Mouse (Mus musculus) neural tube, embryonic 11.5 days (tissue): ENCODE results near the gene Cdca3. TPM values are rescaled to one million over a fixed set of nuclear protein-coding genes. Genes with fewer than 3 reads are reported as not detected.
A peak's percentile ranks its signal among the peaks of the same experiment; 100 is the strongest.
"Not testable (repeated sequence)": the region's sequence is repeated elsewhere in the genome, so short reads cannot be mapped to it uniquely, and the experiment has no call there.

Source experiments
- ATAC-seq: fragments of 200-750 bp; cut with Nextera tagmentation; 2 replicates; pipeline ENCODE4 v1.8.0; 2017; ENCODE audit warnings: moderate number of reproducible peaks, mild to moderate bottlenecking, moderate TSS enrichment, moderate library complexity; ENCODE audit not compliant: insufficient read depth, low FRiP score, low TSS enrichment
- DNase-seq: peaks from one replicate; pipeline ENCODE4 v3.0.0-alpha.2; 2015; ENCODE audit warnings: low spot score
- H3K27ac ChIP-seq: fragments of 300-500 bp; sonication (generic); 2 replicates; pipeline ENCODE4 v1.5.1; 2014; ENCODE audit warnings: low read depth, mild to moderate bottlenecking, low read length
- H3K27me3 ChIP-seq: fragments of 300-500 bp; sonication (generic); 2 replicates; pipeline ENCODE4 v1.6.1; 2014; ENCODE audit warnings: mild to moderate bottlenecking, low read length, mixed read lengths; ENCODE audit not compliant: control insufficient read depth, insufficient read depth
- H3K36me3 ChIP-seq: fragments of 300-500 bp; sonication (generic); 2 replicates; pipeline ENCODE4 v1.6.1; 2014; ENCODE audit warnings: mild to moderate bottlenecking, low read length, moderate library complexity, mixed read lengths; ENCODE audit not compliant: control insufficient read depth, insufficient read depth
- H3K4me1 ChIP-seq: fragments of 300-500 bp; sonication (generic); 2 replicates; pipeline ENCODE4 v1.6.1; 2014; ENCODE audit warnings: low read length, mixed read lengths; ENCODE audit not compliant: control insufficient read depth, insufficient read depth
- H3K4me2 ChIP-seq: fragments of 300-500 bp; sonication (generic); 2 replicates; pipeline ENCODE4 v1.6.1; 2014; ENCODE audit warnings: low read depth, mild to moderate bottlenecking, moderate library complexity
- H3K4me3 ChIP-seq: fragments of 300-500 bp; sonication (generic); 2 replicates; pipeline ENCODE4 v1.5.1; 2014; ENCODE audit warnings: low read depth, low read length
- H3K9ac ChIP-seq: fragments of 300-500 bp; sonication (generic); 2 replicates; pipeline ENCODE4 v1.6.1; 2014; ENCODE audit warnings: mild to moderate bottlenecking, low read length
- H3K9me3 ChIP-seq: fragments of 300-500 bp; sonication (generic); 2 replicates; pipeline ENCODE4 v1.6.1; 2016; ENCODE audit warnings: low read length; ENCODE audit not compliant: control insufficient read depth
- whole genome bisulfite sequencing: fragments of 180-500 bp; shearing (Covaris S2); extraction: QIAGEN DNeasy Blood & Tissue Kit; methylation state at CpG from one replicate; pipeline ENCODE4 v1.1.7; 2014; 5-methylcytosine and 5-hydroxymethylcytosine counted together
- polyA plus RNA-seq: library from polyadenylated mRNA; unstranded; fragments of >200 nt; fragmentation: Nextera tagmentation; extraction: Ambion mirVana; gene quantifications from 2 replicates; pipeline ENCODE4 v1.2.1, GENCODE M21; 2014

Cdca3 gene
- polyA plus RNA-seq, 1 experiment from 2014 or later, result 195 TPM

GRCm38 (mm10) chr6:124791911-124792310 is 37.4 kb upstream of the Cdca3 start:
- Histone ChIP-seq H3K9ac (no peak overlapping the region), H3K27ac (no peak overlapping the region), H3K4me3 (no peak overlapping the region), H3K9me3 (no peaks in the 10 kb centered on the region), H3K4me2 (no peak overlapping the region), H3K27me3 (no peaks in the 10 kb centered on the region), H3K36me3 (no peaks in the 10 kb centered on the region), H3K4me1 (no peaks in the 10 kb centered on the region)
- no peak for ATAC-seq
- 87% methylated on average over 3 of the region's 3 CpGs for WGBS
- DNase-seq, result no peak

- ATAC-seq (no peak), DNase-seq (no peak)
- H3K4me1 ChIP-seq, result no peaks in the 10 kb centered on the region
- WGBS, result 68% methylated on average over 4 of the region's 4 CpGs
- H3K4me2 ChIP-seq, result no peak overlapping the region
- no peak overlapping the region for H3K9ac ChIP-seq
- H3K9me3 ChIP-seq, result no peaks in the 10 kb centered on the region
- no peaks in the 10 kb centered on the region for H3K36me3 ChIP-seq
- H3K4me3 ChIP-seq, result no peak overlapping the region
- H3K27me3 ChIP-seq, result no peaks in the 10 kb centered on the region
- no peak overlapping the region for H3K27ac ChIP-seq
Observed at GRCm38 (mm10) chr6:124795781-124796180, 33.6 kb upstream of the Cdca3 start.

- no peak for DNase-seq
- Histone ChIP-seq H3K4me3 (no peak overlapping the region), H3K36me3 (no peaks in the 10 kb centered on the region), H3K27me3 (no peaks in the 10 kb centered on the region), H3K4me2 (no peak overlapping the region), H3K9ac (no peak overlapping the region), H3K9me3 (no peaks in the 10 kb centered on the region), H3K4me1 (no peaks in the 10 kb centered on the region), H3K27ac (no peak overlapping the region)
- no peak for ATAC-seq
- 79% methylated on average over 2 of the region's 2 CpGs for WGBS
Observed at GRCm38 (mm10) chr6:124796200-124796599, 33.1 kb upstream of the Cdca3 start.

- not testable (repeated sequence) for H3K4me1 ChIP-seq, H3K27me3 ChIP-seq, H3K27ac ChIP-seq, ATAC-seq, H3K9ac ChIP-seq, H3K36me3 ChIP-seq, H3K9me3 ChIP-seq, DNase-seq, H3K4me2 ChIP-seq, H3K4me3 ChIP-seq
- 22% methylated on average over 4 of the region's 9 CpGs for WGBS
Observed at GRCm38 (mm10) chr6:124802400-124802799, 26.9 kb upstream of the Cdca3 start.

GRCm38 (mm10) chr6:124803061-124803460 is 26.3 kb upstream of the Cdca3 start:
- Histone ChIP-seq H3K9ac (no peak overlapping the region), H3K4me2 (no peak overlapping the region), H3K4me1 (peaks cover 7% of the 10 kb centered on the region; the same call in 1 of the 2 replicates), H3K4me3 (no peak overlapping the region), H3K36me3 (no peaks in the 10 kb centered on the region), H3K27ac (no peak overlapping the region), H3K27me3 (no peaks in the 10 kb centered on the region), H3K9me3 (no peaks in the 10 kb centered on the region)
- ATAC-seq (no peak), DNase-seq (no peak)
- WGBS, result 70% methylated on average over 3 of the region's 3 CpGs

- not testable (repeated sequence) for H3K27me3 ChIP-seq, ATAC-seq, H3K27ac ChIP-seq, DNase-seq, H3K36me3 ChIP-seq, H3K9me3 ChIP-seq, H3K4me3 ChIP-seq, H3K4me2 ChIP-seq, H3K9ac ChIP-seq, H3K4me1 ChIP-seq
- WGBS, result 94% methylated on average over 4 of the region's 4 CpGs
Observed at GRCm38 (mm10) chr6:124803691-124804090, 25.7 kb upstream of the Cdca3 start.

- Histone ChIP-seq H3K4me1 (peaks cover 10% of the 10 kb centered on the region), H3K27ac (no peak overlapping the region), H3K4me3 (no peak overlapping the region), H3K4me2 (no peak overlapping the region), H3K9me3 (no peaks in the 10 kb centered on the region), H3K9ac (no peak overlapping the region), H3K27me3 (no peaks in the 10 kb centered on the region), H3K36me3 (no peaks in the 10 kb centered on the region)
- WGBS, result 93% methylated on average over 3 of the region's 3 CpGs
- ATAC-seq (no peak), DNase-seq (no peak)
Observed at GRCm38 (mm10) chr6:124804341-124804740, 25.0 kb upstream of the Cdca3 start.

GRCm38 (mm10) chr6:124805341-124806321 is 23.7 kb upstream of the Cdca3 start:
- ATAC-seq (peak; percentile 80), DNase-seq (peak; percentile 91)
- Histone ChIP-seq H3K36me3 (no peaks in the 10 kb centered on the region), H3K9me3 (no peaks in the 10 kb centered on the region), H3K9ac (peak overlapping the region; percentile 54), H3K4me1 (peaks cover 14% of the 10 kb centered on the region), H3K27me3 (no peaks in the 10 kb centered on the region), H3K4me2 (peak overlapping the region; percentile 67), H3K4me3 (peak overlapping the region; percentile 39), H3K27ac (0 out of 2 replicates have a peak overlapping the region, but pooled peaks have one; percentile 53)
- WGBS, result 2% methylated on average over 34 of the region's 34 CpGs
